Mouse (Mus musculus) megakaryocyte, embryonic 14.5 days (primary cell): ENCODE measurements at regions not wholly inside any gene's neighbourhood (a gene's known extent, or its start where the extent isn't known, plus 50 kb on each side); places are given as distances from the start of the nearest gene placed in this dataset.

ENCODE experiments used
- FLI1 ChIP-seq: IDR thresholded peaks from 2 replicates; pipeline ENCODE4 v1.6.1; 2012; ENCODE audit warnings: low read length, inconsistent platforms, mixed read lengths
- GATA1 ChIP-seq: IDR thresholded peaks from 3 replicates; pipeline ENCODE4 v1.6.1; 2012; ENCODE audit warnings: mixed read lengths, low read length, inconsistent platforms, borderline replicate concordance

DNA sequence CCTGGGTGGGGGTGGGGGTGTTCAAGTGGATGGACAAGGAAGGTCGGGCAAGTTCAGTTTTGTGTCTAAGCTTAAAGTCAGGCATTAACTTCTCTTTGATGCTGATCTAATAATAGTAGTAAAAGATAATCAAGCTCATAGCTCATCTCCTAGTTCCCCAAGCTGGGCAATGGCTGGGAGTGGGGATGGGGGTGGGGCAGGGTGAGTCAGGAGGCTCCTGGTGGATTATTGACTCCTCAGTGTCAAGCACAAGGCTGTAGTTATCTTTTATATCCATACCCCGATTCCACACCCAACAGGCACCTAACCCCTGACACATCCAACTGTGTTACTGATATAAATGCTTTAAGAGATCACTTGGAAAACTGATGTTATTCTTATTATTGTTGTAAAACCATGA, 315.0 kb downstream of the Pten start:
- TF ChIP-seq GATA1 (no peak), FLI1 (no peak)
